Mouse (Mus musculus) adrenal gland, postnatal 4 days (tissue): ENCODE data around the gene Gm20441. TPM values are rescaled to one million over a fixed set of nuclear protein-coding genes. Genes with fewer than 3 reads are reported as not detected.
"Not testable (repeated sequence)": the region's sequence is repeated elsewhere in the genome, so short reads cannot be mapped to it uniquely, and the experiment has no call there.

Experiments used
- DNase-seq, 2 experiments: peaks; one replicate each; pipeline ENCODE4 v3.0.0; 2021 to 2022; ENCODE audit warnings: low spot score in 2 of 2, mixed read lengths in 2 of 2
- total RNA-seq, 2 experiments: library from RNA; stranded (reverse); gene quantifications; 2 replicates each; pipeline ENCODE4 v1.2.3; 2021

Gm20441 gene
- total RNA-seq, 2 experiments from 2014 or later: 0.82 TPM; not detected in 1

DNA sequence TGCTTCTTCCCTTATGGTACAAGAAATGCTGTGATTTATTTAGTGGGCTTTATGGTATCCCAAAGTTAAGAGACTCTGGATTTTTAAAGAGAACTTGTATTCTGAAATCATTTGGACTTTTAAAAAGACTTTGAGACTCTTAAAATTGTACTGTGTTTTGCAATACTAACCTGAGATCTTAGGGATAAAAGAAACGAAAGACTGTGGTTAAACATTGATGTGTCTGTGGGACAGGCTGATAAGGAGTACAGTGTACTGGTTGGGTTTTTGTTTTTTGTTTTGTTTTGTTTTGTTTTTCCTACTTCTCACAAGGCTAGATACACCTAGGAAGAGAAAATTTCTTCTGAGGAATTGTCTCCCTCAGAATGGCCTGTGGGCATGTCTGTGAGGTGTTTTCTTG is 4.7 kb upstream of the Gm20441 start:
- DNase-seq: no peak

DNA sequence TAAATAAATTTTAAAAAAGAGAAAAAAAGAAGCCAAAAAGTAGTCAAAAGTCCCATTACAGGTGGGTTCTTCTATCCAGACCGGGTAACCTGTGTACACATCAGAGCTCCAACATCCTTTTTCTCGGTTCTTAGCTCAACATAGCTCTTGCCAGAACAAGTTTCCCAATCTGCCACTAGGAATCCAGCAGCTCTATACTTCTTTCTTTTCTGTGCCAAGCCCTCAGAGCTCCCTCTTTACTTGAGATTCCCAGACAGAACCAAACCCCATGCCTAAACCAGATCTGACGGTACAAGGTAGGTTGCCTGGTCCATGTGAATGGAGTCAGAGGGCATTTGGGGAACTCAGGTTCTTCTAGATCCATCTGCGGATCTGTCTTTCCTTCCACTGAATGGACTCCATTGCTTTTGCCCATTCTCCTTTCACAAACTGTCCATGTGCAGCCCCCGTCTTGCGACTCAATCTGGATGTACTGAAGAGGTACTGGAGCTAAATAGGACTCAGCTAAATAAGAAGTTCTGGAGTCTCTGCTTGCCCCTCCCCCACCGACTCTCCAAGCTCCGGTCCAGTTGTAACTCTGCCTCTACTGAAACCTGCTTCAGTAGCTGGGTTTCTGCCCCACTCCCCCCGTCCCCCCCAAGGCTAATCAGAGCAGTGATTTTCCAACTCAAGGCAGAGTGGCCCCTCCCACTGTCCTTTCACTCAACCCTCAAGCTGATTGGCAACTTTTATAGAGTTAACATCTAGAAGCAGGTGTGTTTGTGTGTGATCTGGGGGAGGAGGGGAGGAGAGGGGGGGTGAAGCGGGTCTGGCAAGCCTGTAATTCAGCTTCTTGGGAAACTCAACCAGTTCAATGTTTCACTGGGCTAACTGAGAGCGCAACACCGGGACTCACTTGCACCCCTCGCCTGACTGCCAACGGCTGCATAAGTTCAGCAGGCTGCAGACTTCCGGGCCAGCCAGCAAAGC is 1.3 kb downstream of the Gm20441 start:
- DNase-seq: no peak

DNA sequence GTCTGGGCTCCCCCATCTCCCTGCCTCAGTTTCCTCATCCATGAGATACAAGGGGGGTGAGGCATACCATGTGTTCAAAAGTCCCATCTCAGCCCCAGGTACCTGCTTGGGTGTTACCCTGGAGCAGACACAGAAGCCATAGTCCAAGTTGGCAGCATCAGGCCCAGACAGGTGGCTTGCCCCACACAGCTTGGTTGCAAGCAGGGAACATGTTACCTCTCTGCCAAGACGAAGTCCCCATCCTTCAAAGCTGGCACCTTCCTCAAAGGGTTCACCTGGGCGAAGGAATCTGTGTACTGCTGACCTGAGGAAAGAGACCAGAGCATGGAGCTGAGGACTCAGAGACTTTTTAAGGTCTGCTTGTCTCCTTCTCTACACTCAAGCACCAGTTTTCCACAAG is 2.9 kb downstream of the Gm20441 start:
- DNase-seq: no peak

DNA sequence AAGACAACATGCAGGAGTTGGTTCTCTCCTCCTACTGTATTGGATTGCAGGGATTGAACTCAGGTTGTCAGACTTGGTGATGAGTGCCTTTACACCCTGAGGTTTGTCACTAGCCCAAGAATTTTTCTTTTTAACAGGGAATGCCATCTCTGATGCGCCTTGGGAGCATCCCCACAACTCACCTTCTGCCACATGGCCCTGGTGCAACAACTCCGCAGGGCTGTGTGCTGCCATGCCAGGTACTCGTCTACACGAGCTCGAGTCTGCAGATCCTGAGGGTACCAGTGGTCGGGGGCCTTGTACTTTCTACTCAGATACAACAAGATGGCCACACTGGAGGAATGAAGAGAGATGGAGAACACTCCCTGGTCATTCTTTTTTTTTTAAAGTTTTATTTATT is 4.2 kb downstream of the Gm20441 start:
- no peak for DNase-seq

DNA sequence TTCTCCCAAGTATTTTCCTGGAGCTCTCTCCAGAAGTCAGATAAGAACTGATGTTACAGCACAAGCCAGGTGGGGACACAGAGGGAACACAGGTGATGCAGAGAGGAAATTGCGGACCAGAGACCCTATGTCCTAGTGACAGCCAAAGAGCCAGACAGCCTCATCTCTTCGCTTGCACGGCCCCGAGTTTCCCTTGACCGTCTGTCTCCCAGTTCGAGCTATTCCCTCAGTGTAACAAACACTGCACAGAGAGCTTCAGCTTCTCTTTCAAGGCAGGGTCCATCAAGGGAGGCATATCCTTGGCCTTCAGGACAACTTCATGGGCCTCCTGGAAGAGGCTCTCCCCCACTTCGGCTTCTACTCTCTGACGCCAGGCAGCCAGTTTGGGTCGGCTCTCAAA is 6.2 kb downstream of the Gm20441 start:
- no peak for DNase-seq

DNA sequence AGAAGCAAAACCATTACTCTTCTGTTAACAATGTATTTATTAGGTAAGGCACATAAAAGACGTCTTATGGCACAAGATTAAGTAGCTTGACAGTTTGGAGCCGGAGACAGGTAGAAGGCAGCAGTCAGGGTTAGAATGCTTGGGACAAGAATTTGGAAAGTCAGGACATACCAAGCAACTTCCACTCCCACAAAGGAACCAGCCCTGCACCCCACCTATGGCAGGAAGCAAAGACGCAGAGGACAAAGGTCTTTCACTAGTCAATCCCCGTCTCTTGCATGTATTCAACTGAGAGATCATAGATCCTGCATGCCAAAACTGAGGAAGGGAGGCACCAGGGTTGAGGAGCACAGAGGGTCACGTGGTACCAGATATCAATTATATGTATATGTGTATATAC is 6.7 kb downstream of the Gm20441 start:
- no peak for DNase-seq

DNA sequence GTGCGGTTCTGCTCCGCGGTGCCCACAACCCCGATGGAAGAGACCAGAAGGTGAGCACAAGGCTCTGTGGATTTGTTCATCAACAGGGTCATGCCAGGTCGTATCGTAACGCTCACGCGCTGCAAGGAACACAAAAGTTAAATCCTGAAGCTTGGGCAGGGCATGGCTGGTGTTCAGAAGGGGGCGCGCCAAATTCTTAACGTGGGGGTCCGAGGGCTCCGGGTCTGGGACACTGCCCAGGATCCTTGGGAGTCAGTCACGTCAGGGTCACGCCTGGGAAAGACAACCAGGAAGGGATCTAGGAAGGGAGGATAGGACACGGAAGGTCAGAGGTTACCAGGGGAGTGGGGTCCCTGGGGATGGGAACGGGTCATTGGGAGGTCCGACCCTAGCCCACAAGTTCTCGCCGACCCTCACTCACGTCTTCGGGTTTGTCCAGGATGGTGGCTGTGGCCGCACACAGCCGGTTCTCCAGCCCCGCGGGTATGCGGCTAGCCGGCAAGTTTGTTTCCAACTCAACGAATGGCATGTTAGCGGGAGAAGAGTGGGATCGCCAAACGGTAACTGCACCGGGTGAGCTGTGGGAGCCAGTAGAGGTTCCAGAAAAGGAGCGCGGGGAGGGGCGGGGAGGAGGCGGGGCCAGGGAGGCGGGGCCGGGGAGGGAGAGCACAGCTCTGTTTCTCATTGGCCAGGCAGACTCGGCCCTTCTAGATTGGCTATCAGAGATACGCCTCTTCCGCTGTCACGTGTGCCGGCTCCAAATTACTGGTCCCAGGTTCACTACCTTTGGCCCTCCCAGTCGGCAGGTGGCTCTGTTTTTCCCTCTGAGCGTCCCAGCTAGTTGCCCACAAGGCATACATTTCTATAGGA is 7.7 kb downstream of the Gm20441 start, which contains the start of gene Ddt:
TSS of gene Ddt (minus strand) at position 620 of the 870 bp plus-strand sequence.
- peak; percentile 68 to 74 for DNase-seq

DNA sequence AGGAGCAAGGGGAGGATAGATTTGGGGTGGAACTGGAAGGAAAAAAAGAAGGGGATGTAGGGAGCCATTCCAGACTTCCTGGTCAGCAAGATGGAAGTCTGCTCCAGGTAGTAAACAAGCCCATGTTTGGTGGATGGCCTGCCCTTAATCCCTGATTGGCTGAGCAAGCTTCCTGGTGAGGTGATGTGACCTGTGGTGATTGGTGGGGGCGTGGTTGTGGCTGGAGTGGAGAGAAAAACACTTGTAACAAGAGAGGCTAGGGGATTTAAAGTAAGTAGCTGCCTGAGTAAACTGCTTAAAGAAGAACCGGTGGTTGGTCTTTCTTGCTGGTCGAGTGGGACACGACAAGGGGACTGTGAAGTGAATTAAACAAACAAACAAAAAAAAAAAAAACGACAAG is 13.0 kb downstream of the Gm20441 start:
- not testable (repeated sequence) for DNase-seq

DNA sequence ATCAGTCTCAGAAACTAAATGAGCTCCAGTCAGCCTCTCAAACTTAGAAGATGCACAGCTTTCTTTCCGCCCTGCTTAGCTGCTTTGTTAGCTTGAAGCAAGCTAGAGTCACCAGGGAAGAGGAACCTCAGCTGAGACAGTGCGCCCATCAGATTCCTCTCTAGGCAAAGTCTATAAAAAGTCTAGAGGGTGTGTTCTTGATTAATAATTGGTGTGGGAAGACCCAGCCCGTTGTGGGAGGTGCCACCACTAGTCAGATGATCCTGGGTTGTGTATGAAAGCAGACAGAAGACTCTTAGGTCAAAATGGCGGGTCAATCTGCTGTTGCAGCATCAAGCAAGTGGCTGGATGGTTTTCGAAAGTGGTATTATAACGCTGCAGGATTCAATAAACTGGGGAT is 13.9 kb downstream of the Gm20441 start:
- no peak for DNase-seq

DNA sequence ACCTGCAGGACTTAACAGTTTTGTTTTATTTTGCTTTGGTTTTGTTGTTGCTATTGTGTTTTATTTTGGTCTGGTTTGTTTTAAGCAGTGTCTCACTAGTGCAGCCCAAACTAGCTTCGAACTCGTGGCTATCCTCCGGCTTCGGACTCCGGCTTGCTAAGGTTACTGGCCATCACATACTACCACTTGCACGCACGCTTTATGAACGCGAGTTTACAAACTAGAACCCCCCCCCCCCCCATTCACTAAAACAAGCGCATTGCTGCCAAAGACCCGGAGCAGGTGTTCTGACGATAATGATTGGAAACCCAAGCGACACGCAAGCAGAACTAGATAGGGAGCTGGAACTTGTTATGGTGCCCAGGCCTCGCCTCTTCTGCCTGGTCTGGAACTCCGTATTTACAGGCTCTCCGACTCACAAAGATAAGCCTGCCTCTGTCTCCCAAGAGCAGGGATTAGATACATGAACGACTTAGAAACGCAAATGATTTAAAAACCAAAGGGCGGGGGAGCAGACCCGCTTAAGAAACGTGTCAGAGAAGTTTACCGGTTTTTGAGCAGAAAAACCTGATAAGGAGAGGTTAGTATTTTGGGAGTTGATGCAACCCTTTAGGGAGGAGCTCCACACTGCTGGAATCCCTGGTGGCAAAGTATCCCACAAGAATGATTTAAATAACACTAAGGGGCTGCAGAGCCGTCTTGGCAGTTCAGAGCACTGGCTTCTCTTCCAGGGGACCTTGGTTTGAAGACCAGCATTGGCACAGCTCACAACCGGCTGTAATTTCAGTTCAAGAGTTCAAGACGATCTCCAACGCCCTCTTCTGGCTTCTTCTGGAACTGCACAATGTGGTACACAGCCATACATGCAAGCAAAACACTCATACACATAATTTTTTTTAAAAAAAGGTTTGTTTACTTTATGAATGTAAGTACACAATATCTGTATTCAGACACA is 16.0 kb downstream of the Gm20441 start:
- peak; percentile 21 to 50 for DNase-seq

DNA sequence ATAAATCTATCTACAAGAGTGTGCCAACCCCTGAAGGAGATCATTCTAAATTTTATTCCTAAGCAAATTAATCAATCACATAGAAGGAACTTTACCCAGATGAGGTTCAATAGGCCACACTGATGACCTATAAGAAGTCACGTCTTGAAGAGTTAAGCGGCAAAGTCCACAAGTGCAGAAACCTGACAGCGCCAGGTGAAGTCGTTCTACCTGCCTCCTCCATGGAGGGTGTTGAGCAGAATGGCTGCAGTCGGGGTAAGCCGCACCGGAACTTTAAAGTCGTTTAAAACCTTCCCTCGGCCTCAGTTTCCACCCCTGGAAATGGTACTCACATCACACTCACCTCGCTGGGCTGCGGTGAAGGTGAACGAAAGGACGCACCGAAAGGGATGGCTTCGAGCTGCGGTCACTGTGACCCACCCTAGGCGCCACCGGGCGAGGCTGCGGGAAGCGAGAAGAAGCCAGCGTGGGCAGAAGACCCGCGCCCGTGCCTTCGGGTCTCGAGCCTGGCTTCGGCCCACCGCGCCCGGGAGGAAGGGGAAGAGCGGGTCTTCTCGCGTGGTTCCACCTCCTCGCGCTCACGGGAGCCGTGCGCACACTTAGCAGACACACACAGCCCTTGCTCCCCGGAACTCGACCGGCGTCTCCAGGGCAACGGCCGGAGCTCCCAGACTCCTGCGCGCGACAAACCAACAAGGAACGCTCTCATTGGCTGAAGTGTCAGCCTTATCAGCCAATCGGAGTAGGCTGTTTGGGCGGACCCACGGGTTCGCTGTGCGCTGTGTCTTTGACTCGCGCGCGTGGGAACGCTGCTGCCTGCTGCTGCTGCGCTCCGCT is 16.9 kb downstream of the Gm20441 start, which contains the start of gene Cabin1:
TSS of gene Cabin1 (minus strand) at position 660 of the 837 bp plus-strand sequence.
- peak; percentile 82 to 92 for DNase-seq

DNA sequence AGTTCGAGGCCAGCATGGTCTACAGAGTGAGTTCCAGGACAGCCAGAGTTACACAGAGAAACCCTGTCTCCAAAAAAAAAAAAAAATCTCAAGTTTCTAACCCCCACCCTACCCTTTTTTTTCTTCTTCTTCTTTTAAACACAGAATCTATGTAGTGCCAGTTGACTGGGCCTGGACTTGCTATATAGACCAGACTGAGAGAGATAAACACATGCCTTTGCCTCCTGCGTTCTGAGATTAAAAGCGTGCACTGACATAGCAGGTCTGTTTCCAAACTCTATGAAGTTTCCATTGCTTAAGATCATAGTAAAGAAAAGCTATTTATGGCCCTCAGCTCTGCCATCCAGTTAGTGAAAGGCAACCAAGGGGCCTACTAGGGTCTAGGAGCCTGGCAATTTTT is 18.3 kb downstream of the Gm20441 start:
- DNase-seq: no peak

DNA sequence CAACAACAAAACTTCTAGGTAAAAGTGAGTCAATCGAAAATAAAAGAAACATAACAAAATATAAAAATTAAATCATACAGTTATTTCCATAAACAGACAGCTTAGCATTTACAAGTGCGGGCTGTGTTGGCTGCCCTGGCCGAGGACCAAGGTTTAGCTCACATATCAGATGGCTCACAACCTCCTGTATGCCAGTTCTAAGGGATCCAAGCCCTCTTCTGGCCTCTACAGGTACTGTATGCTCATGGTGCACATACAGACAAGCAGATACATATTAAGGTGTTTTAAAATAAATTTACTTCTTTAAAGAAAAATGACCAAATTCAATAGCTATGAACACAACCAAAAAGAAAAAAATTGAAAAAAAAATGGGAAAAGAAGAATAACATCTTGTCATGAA is 20.4 kb downstream of the Gm20441 start:
- no peak for DNase-seq

DNA sequence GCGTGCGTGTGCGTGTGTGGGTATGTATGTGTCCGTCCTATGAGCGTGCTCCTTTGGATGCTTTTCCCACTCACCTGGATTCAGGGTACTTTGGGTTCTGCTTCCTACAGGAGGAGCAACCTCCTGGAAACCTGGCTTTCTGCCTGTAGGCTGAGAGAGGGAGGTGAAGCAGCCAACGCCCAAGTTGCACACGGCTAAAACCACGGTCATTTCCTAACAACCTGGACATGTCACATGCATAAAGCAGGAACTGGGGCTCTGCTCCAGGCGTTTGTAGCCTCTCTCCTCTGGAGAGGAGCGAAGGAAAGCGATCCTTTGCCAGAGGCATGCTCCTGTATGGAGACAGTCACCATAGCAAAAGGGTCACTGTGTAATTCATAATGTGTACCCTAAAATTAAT is 24.0 kb downstream of the Gm20441 start:
- DNase-seq: no peak

DNA sequence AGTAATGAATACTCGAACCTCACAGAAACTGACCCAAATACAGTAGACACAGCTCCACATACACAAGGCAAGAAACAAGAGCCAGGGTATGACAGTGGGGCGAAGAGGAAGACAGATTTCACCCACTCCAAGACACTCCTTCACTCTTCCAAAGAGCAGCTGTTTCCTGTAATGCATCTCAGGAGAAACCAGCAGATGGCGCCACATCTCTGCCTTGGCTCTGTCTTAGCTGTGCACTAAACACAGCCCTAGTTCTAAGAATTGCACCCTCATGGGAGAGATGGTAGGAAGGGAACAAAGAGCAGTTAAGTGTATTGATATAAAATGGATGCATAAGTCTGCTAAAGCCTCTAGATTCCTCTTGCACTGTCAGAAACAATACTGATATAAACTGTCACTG is 36.7 kb downstream of the Gm20441 start:
- peak; percentile 41 to 54 for DNase-seq

DNA sequence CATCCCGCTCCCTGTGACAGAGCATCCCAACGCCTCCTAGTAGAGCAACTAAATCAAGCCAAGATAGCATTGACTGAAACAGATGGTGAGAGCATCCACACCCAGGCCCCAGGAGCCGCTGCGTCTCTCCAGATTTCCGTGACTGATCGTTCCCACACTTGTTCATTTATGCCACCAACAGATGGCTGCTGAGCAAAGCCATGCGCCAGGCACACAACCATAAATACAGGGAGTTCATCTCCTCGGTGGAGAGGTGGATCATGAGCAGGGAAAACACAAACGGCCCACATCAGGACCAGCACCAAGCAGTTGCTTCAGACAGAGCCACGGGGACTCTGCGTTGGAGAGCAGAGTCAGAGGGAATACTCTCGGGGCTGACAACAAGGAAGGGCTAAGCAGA is 37.4 kb downstream of the Gm20441 start:
- no peak for DNase-seq

DNA sequence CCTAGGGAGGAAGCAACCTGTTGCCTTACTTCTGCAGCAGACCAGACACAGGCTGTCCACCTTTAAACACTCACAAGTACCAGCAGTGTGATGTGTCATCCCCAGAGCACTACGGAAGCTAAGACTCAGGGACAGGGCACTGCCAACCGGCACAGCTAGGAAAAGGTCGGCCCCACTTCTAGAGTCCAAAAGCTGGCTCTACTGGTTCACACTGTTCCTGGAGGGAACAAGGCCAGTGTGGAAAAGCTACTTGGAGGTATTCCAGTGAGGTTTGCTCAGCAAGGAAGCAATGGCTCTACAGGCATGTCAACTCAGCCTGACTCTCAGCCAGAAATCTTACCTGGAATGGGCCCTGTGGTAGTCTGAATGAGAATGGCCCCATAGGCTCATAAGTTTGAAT is 39.9 kb downstream of the Gm20441 start:
- DNase-seq: no peak

DNA sequence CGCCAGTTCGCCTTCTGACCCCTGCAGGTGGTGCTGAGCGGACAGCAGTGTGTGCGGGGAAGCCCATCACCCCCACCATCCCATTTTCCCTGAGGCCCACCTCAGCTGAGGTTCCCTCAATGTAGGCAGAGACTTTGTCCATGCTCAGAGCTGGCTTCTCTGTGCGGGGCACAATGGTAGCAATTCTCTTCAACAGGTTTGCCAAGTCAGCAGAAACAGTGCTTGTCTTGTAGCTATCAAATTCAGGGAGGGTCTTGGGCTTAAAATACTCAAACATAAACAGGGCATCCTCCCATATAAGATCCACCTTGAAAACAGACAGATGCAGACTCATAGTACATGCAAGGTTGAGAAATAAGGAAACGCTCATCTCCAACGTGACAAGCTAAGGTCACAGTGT is 55.3 kb downstream of the Gm20441 start:
- DNase-seq: no peak
